Mouse (Mus musculus) intestine, postnatal 0 days (tissue): ENCODE data around the gene Vav2. TPM values are rescaled to one million over a fixed set of nuclear protein-coding genes. Genes with fewer than 3 reads are reported as not detected.

ENCODE experiments used
- ATAC-seq: fragments of 200-750 bp; cut with Nextera tagmentation; 2 replicates; pipeline ENCODE4 v1.8.0; 2017; ENCODE audit warnings: mild to moderate bottlenecking, moderate TSS enrichment, moderate library complexity
- H3K27ac ChIP-seq: fragments of 300-500 bp; sonication (generic); 2 replicates; pipeline ENCODE4 v1.5.1; 2014; ENCODE audit warnings: mild to moderate bottlenecking, low read depth, low read length, moderate library complexity
- H3K27me3 ChIP-seq: fragments of 300-500 bp; sonication (generic); replicated peaks from 2 replicates; pipeline ENCODE4 v1.6.1; 2014; ENCODE audit warnings: low read length, mixed read lengths; ENCODE audit not compliant: control insufficient read depth, insufficient read depth
- H3K36me3 ChIP-seq: fragments of 300-500 bp; sonication (generic); 2 replicates; pipeline ENCODE4 v1.6.1; 2014; ENCODE audit warnings: mild to moderate bottlenecking, moderate library complexity; ENCODE audit not compliant: control insufficient read depth, insufficient read depth
- H3K4me1 ChIP-seq: fragments of 300-500 bp; sonication (generic); replicated peaks from 2 replicates; pipeline ENCODE4 v1.6.1; 2014; ENCODE audit warnings: antibody characterized with exemption, low read length, mixed read lengths; ENCODE audit not compliant: control insufficient read depth, insufficient read depth
- H3K4me2 ChIP-seq: fragments of 300-500 bp; sonication (generic); replicated peaks from 2 replicates; pipeline ENCODE4 v1.6.1; 2014; ENCODE audit warnings: low read depth, mild to moderate bottlenecking, moderate library complexity
- H3K4me3 ChIP-seq: fragments of 300-500 bp; sonication (generic); 2 replicates; pipeline ENCODE4 v1.5.1; 2014; ENCODE audit warnings: low read depth, low read length
- H3K9ac ChIP-seq: fragments of 300-500 bp; sonication (generic); 2 replicates; pipeline ENCODE4 v1.6.1; 2014; ENCODE audit warnings: mild to moderate bottlenecking, low read depth, low read length
- H3K9me3 ChIP-seq: fragments of 300-500 bp; sonication (generic); 2 replicates; pipeline ENCODE4 v1.6.1; 2016; ENCODE audit warnings: mixed run types; ENCODE audit not compliant: control insufficient read depth
- CTCF ChIP-seq: sonication (generic); IDR thresholded peaks from 2 replicates; pipeline ENCODE4 v1.5.1; 2016; ENCODE audit warnings: low read depth, mild to moderate bottlenecking, control low read depth, antibody characterized with exemption, moderate library complexity
- WGBS: fragments of 180-500 bp; shearing (Covaris S2); extraction: QIAGEN DNeasy Blood & Tissue Kit; methylation state at CpG from one replicate; pipeline ENCODE4 v1.1.7; 2014; 5-methylcytosine and 5-hydroxymethylcytosine counted together
- polyA plus RNA-seq: library from polyadenylated mRNA; unstranded; fragments of >200 nt; fragmentation: Nextera tagmentation; extraction: Ambion mirVana; gene quantifications from 2 replicates; pipeline ENCODE4 v1.2.1, GENCODE M21; 2015

Vav2 gene
- polyA plus RNA-seq, 1 experiment from 2014 or later: 5.4 TPM

GRCm38 (mm10) chr2:27306628-27307027, 120.2 kb downstream of the Vav2 start:
- Histone ChIP-seq H3K4me1 (0 out of 2 replicates have a peak, but pooled peaks cover 2% of the 10 kb centered on the region), H3K36me3 (no peaks in the 10 kb centered on the region), H3K4me2 (no peak overlapping the region), H3K9ac (no peak overlapping the region), H3K9me3 (no peaks in the 10 kb centered on the region), H3K27me3 (no peaks in the 10 kb centered on the region), H3K27ac (no peak overlapping the region), H3K4me3 (no peak overlapping the region)
- no peak for ATAC-seq
- 79% methylated on average over 8 of the region's 8 CpGs for WGBS
- no peak for TF ChIP-seq CTCF

- H3K9me3 ChIP-seq: no peaks in the 10 kb centered on the region
- H3K27ac ChIP-seq: no peak overlapping the region
- H3K9ac ChIP-seq: no peak overlapping the region
- H3K27me3 ChIP-seq: no peaks in the 10 kb centered on the region
- no peak overlapping the region for H3K4me2 ChIP-seq
- H3K4me3 ChIP-seq: no peak overlapping the region
- no peak for TF ChIP-seq CTCF
- 0 out of 2 replicates have a peak, but pooled peaks cover 2% of the 10 kb centered on the region for H3K4me1 ChIP-seq
- ATAC-seq: 0 out of 2 replicates have a peak, but pooled peaks have one; percentile 33
- 53% methylated on average over 13 of the region's 13 CpGs for WGBS
- H3K36me3 ChIP-seq: no peaks in the 10 kb centered on the region
These were observed 122.1 kb downstream of the Vav2 start for GRCm38 (mm10) chr2:27304741-27305140.

GRCm38 (mm10) chr2:27304074-27304473, 122.8 kb downstream of the Vav2 start:
- Histone ChIP-seq H3K9me3 (no peaks in the 10 kb centered on the region), H3K36me3 (peaks cover 2% of the 10 kb centered on the region; the same call in 1 of the 2 replicates), H3K27me3 (no peaks in the 10 kb centered on the region), H3K4me2 (no peak overlapping the region), H3K4me3 (no peak overlapping the region), H3K4me1 (0 out of 2 replicates have a peak, but pooled peaks cover 2% of the 10 kb centered on the region), H3K9ac (no peak overlapping the region), H3K27ac (no peak overlapping the region)
- no peak for ATAC-seq
- TF ChIP-seq CTCF: no peak

GRCm38 (mm10) chr2:27301444-27302111, 125.3 kb downstream of the Vav2 start:
- no peak overlapping the region for H3K27ac ChIP-seq
- TF ChIP-seq CTCF: no peak
- ATAC-seq: no peak
- 0 out of 2 replicates have a peak, but pooled peaks cover 2% of the 10 kb centered on the region for H3K4me1 ChIP-seq
- H3K4me2 ChIP-seq: no peak overlapping the region
- peaks cover 12% of the 10 kb centered on the region; the same call in 1 of the 2 replicates for H3K36me3 ChIP-seq
- 72% methylated on average over 12 of the region's 12 CpGs for WGBS
- no peaks in the 10 kb centered on the region for H3K9me3 ChIP-seq
- H3K9ac ChIP-seq: no peak overlapping the region
- no peaks in the 10 kb centered on the region for H3K27me3 ChIP-seq
- H3K4me3 ChIP-seq: no peak overlapping the region

GRCm38 (mm10) chr2:27300725-27301443, 125.9 kb downstream of the Vav2 start:
- Histone ChIP-seq H3K4me3 (no peak overlapping the region), H3K36me3 (peaks cover 15% of the 10 kb centered on the region; the same call in 1 of the 2 replicates), H3K4me1 (0 out of 2 replicates have a peak, but pooled peaks cover 2% of the 10 kb centered on the region), H3K27ac (no peak overlapping the region), H3K4me2 (no peak overlapping the region), H3K9me3 (no peaks in the 10 kb centered on the region), H3K9ac (no peak overlapping the region), H3K27me3 (no peaks in the 10 kb centered on the region)
- 82% methylated on average over 13 of the region's 13 CpGs for WGBS
- no peak for TF ChIP-seq CTCF
- no peak for ATAC-seq

- Histone ChIP-seq H3K4me3 (no peak overlapping the region), H3K36me3 (peaks cover 35% of the 10 kb centered on the region), H3K9ac (no peak overlapping the region), H3K27ac (no peak overlapping the region), H3K4me2 (no peak overlapping the region), H3K4me1 (no peaks in the 10 kb centered on the region), H3K27me3 (no peaks in the 10 kb centered on the region), H3K9me3 (no peaks in the 10 kb centered on the region)
- ATAC-seq: no peak
- no peak for TF ChIP-seq CTCF
- 66% methylated on average over 9 of the region's 9 CpGs for WGBS
These were observed 130.0 kb downstream of the Vav2 start for GRCm38 (mm10) chr2:27296656-27297406.
